Mouse (Mus musculus) embryonic fibroblast, embryonic 13.5 days (primary cell): ENCODE measurements around the gene Nek6.

ENCODE experiments used
- CTCF ChIP-seq: IDR thresholded peaks from 2 replicates; pipeline ENCODE4 v1.5.1; 2011; ENCODE audit warnings: mild to moderate bottlenecking, control low read depth, low read length, moderate library complexity, borderline replicate concordance; ENCODE audit not compliant: insufficient read depth
- POLR2A ChIP-seq: IDR thresholded peaks from 2 replicates; pipeline ENCODE4 v1.6.1; 2011; ENCODE audit warnings: low read depth, mild to moderate bottlenecking, control low read depth, low read length, moderate library complexity

DNA sequence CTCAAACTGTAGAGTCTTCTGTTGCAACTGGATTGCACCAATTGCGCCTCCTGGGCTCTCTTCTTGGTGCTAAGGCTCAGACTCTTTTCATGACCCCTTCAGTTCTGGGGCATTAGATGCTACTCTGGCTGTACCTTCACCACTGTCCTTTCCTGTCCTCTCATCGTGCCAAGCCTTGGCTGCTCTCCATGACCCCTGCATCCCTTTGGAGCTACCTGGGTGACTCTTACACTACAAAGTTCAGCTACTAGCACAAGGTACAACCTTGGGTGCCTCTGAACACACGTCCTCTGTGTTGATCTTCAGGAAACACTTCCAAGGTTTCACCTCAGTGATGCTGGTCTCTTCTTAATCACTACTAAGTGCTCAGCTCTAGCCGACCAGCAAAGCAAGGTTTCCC is 51.2 kb downstream of the Nek6 start:
- TF ChIP-seq CTCF = no peak
- no peak for TF ChIP-seq POLR2A
